Mouse (Mus musculus) intestine, embryonic 16.5 days (tissue): ENCODE data around the gene Jmjd6. TPM values are rescaled to one million over a fixed set of nuclear protein-coding genes. Genes with fewer than 3 reads are reported as not detected.
"Not testable (repeated sequence)": the region's sequence is repeated elsewhere in the genome, so short reads cannot be mapped to it uniquely, and the experiment has no call there.

Experiments
- ATAC-seq: fragments of 200-750 bp; cut with Nextera tagmentation; 2 replicates; pipeline ENCODE4 v1.8.0; 2017; ENCODE audit warnings: moderate TSS enrichment, moderate library complexity
- H3K27ac ChIP-seq: fragments of 300-500 bp; sonication (generic); 2 replicates; pipeline ENCODE4 v1.5.1; 2014; ENCODE audit warnings: mild to moderate bottlenecking, low read length
- H3K27me3 ChIP-seq: fragments of 300-500 bp; sonication (generic); replicated peaks from 2 replicates; pipeline ENCODE4 v1.6.1; 2014; ENCODE audit warnings: low read length, control low read depth, mixed read lengths; ENCODE audit not compliant: control insufficient read depth, insufficient read depth
- H3K36me3 ChIP-seq: fragments of 300-500 bp; sonication (generic); 2 replicates; pipeline ENCODE4 v1.6.1; 2014; ENCODE audit warnings: low read length, control low read depth; ENCODE audit not compliant: control insufficient read depth, insufficient read depth
- H3K4me1 ChIP-seq: fragments of 300-500 bp; sonication (generic); 2 replicates; pipeline ENCODE4 v1.6.1; 2014; ENCODE audit warnings: low read length, control low read depth, mixed read lengths; ENCODE audit not compliant: control insufficient read depth, insufficient read depth
- H3K4me2 ChIP-seq: fragments of 300-500 bp; sonication (generic); 2 replicates; pipeline ENCODE4 v1.6.1; 2014; ENCODE audit warnings: low read depth, low read length, control low read depth
- H3K4me3 ChIP-seq: fragments of 300-500 bp; sonication (generic); 2 replicates; pipeline ENCODE4 v1.5.1; 2014; ENCODE audit warnings: mild to moderate bottlenecking, low read length
- H3K9ac ChIP-seq: fragments of 300-500 bp; sonication (generic); 2 replicates; pipeline ENCODE4 v1.6.1; 2014; ENCODE audit warnings: low read depth, low read length
- H3K9me3 ChIP-seq: fragments of 300-500 bp; sonication (generic); 2 replicates; pipeline ENCODE4 v1.6.1; 2016; ENCODE audit warnings: low read length, control low read depth; ENCODE audit not compliant: control insufficient read depth
- WGBS: fragments of 180-500 bp; shearing (Covaris S2); extraction: QIAGEN DNeasy Blood & Tissue Kit; methylation state at CpG from one replicate; pipeline ENCODE4 v1.1.7; 2014; 5-methylcytosine and 5-hydroxymethylcytosine counted together
- polyA plus RNA-seq: library from polyadenylated mRNA; unstranded; fragments of >200 nt; fragmentation: Nextera tagmentation; extraction: Ambion mirVana; gene quantifications from 2 replicates; pipeline ENCODE4 v1.2.1, GENCODE M21; 2015

The Jmjd6 gene
- polyA plus RNA-seq, 1 experiment from 2014 or later = 86.7 TPM

DNA sequence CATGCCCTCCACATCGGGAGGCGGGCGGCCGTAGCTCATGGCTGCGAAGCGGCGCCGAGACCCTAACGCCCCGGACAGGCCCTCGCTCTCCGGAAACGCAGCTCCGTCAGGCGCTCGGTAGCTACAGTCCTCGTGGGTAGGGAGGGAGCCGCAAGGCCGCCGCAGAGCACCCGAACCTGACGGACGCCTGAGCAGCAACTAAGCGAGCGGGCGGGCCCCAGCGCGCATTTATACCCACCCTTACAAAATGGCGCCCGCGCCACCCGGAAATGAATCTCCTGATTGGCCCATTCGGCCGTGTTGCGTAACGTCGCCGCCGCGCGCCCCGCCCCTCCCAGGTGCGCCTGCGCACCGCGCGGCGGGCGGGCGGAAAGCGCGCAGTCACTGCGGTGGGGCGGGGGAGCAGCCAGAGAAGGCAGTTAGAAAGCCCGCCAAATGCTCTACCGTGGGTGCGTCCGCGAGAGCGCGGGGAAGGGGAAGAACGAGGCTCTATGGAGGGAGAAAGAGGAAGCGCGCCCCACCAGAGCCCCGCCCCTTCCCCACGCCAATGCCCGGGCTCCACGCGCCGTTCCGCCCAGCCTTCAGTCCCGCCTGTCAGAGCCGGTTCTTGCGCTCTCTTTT lies 9.8 kb upstream of the Jmjd6 start, which contains the start of gene Srsf2:
Srsf2 (minus strand) TSS at position 204 of the 621 bp plus-strand sequence.
- H3K27me3 ChIP-seq = no peaks in the 10 kb centered on the region
- H3K4me3 ChIP-seq = peak within 1 kb of the TSS; percentile 98
- peak within 1 kb of the TSS; percentile 77 for H3K4me2 ChIP-seq
- peak within 1 kb of the TSS; percentile 98 for H3K27ac ChIP-seq
- WGBS = under 1% methylated on average over 72 of the region's 74 CpGs
- peak within 1 kb of the TSS; percentile 99 for H3K9ac ChIP-seq
- H3K36me3 ChIP-seq = peaks cover 5% of the 10 kb centered on the region; the same call in 1 of the 2 replicates
- peaks cover 12% of the 10 kb centered on the region for H3K4me1 ChIP-seq
- ATAC-seq = peak; percentile 88
- no peaks in the 10 kb centered on the region for H3K9me3 ChIP-seq

DNA sequence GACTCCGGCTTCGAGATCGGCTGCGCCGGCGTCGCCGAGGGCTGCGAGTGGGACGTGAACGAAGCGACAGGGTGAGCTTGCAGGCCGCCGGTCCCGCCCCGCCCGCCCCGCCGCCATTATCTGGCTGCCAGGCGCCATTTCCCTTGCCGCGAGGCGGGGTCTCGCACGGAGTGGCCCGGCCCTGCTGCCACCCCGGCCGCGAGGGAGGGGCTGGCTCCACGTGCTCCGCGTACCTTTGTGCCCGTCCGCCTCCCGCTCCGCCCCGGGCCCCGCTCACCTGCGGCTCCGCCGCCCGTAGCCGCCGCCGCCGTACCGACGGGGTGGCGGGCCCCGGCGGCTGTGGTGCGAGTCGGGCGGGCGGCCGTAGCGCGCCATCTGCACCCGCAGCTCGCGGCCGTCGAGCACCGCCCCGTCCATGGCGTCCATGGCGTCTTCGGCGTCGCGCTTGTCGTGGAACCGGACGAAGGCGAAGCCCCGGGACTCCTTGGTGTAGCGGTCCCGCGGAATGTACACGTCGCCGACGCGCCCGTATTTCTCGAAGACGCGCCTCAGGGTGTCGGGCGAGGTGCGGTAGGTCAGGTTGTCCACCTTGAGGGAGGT lies 9.1 kb upstream of the Jmjd6 start, which contains the start of gene Mfsd11:
Mfsd11 (plus strand) TSS at position 150 of the 600 bp plus-strand sequence.
- Histone ChIP-seq H3K4me3 (peak within 1 kb of the TSS; percentile 98), H3K27me3 (no peaks in the 10 kb centered on the region), H3K36me3 (peaks cover 5% of the 10 kb centered on the region; the same call in 1 of the 2 replicates), H3K4me1 (peaks cover 12% of the 10 kb centered on the region), H3K9ac (peak within 1 kb of the TSS; percentile 99), H3K4me2 (peak within 1 kb of the TSS; percentile 77), H3K9me3 (no peaks in the 10 kb centered on the region), H3K27ac (peak within 1 kb of the TSS; percentile 98)
- WGBS = under 1% methylated on average over 82 of the region's 91 CpGs
- ATAC-seq = peak; percentile 57

DNA sequence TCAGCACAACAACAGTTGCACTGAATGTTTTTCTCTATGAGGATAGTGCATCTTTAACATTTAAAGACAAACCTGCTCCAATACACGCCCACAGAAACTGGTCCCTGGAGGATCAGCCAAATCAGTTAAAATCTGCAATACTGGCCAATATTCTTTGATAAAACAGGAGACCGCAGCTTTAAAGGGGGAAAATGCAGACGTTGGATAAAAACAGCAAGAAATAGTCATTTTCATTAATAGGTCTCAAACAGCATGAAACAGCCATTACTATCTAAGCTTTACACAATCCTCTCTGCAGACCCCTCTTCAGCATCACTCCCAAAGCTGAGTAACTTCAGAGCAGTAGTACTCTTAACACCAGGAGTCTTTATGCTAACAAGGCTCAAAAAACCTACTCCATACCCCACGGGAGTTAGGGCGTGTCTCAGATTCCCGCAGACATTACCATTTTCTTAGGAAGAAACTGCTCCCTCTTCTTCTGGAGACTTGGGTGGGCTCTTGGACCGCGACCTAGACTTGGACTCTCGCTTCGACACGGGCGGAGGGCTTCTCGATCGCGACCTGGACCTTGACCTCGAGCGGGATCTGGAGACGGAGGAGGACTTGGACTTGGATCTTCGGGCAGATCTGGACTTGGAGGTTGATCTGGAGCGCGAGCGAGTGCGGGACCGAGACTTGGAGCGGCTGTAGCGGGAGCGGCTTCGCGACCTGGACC lies 8.5 kb upstream of the Jmjd6 start:
- no peaks in the 10 kb centered on the region for H3K27me3 ChIP-seq
- peak overlapping the region; percentile 99 for H3K9ac ChIP-seq
- H3K9me3 ChIP-seq = no peaks in the 10 kb centered on the region
- peaks cover 12% of the 10 kb centered on the region for H3K4me1 ChIP-seq
- peak overlapping the region; percentile 98 for H3K4me3 ChIP-seq
- H3K27ac ChIP-seq = peak overlapping the region; percentile 98
- H3K4me2 ChIP-seq = peak overlapping the region; percentile 77
- peaks cover 5% of the 10 kb centered on the region; the same call in 1 of the 2 replicates for H3K36me3 ChIP-seq
- WGBS = under 1% methylated on average over 29 of the region's 29 CpGs
- peak; percentile 2 for ATAC-seq

DNA sequence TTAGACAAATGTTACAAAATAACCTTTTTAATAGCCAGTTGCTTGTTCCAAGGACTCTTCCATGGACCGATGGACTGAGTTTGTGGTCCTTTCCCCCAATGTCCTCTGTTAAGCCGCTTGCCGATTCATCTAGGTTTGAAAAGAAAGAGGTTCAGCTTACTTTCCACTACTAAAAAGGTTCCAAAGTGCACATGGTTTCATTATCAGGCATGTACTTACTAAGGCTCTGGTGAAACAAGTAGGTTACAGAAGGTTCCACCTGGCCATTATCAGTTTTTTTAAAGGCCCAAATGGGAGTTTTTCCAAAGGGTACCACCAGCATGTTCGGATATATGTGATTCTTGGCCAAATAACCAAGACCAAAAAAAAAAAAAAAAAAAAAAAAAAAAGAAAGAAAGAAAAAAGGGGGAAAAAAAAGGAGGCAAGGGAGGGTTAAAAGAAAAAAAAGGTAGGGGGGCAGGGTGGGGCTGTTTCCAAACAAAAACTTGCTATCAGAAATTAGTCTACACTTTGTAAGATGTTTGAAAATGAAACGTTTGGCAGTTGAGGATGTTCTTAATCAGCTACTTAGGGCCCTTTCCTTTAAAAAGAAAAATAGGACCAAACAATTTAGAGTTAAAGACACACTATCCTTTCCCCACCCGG lies 7.7 kb upstream of the Jmjd6 start:
- H3K36me3 ChIP-seq = peaks cover 5% of the 10 kb centered on the region; the same call in 1 of the 2 replicates
- no peaks in the 10 kb centered on the region for H3K27me3 ChIP-seq
- H3K27ac ChIP-seq = peak overlapping the region; percentile 18; the same call in 1 of the 2 replicates
- 24% methylated on average over 6 of the region's 6 CpGs for WGBS
- ATAC-seq = no peak
- H3K4me3 ChIP-seq = peak overlapping the region; percentile 98
- peak overlapping the region; percentile 77 for H3K4me2 ChIP-seq
- peak overlapping the region; percentile 99 for H3K9ac ChIP-seq
- H3K4me1 ChIP-seq = peaks cover 17% of the 10 kb centered on the region
- H3K9me3 ChIP-seq = no peaks in the 10 kb centered on the region

DNA sequence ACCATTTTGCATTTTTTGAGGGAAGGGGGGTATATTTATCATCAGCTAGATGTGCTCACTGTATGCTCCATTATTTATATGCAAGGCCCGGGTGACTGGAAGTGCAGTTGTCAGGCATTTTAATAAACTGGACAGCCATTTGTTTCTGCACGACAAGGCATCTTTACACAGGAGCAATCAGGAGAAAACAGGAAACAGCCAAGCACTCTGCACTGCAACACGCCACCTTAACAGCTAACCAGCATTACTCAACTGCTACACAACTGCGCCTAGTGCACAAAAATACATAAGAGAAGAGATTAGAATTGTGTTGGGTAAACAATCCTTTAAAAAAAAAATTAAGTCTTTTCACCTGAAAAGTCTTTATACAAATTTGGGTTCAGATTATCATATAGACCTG lies 6.8 kb upstream of the Jmjd6 start:
- 39% methylated on average over 4 of the region's 4 CpGs for WGBS
- Histone ChIP-seq H3K4me1 (peaks cover 17% of the 10 kb centered on the region), H3K9me3 (no peaks in the 10 kb centered on the region), H3K27me3 (no peaks in the 10 kb centered on the region), H3K4me3 (peak overlapping the region; percentile 36), H3K9ac (0 out of 2 replicates have a peak overlapping the region, but pooled peaks have one; percentile 43), H3K27ac (no peak overlapping the region; the same call in 1 of the 2 replicates), H3K4me2 (peak overlapping the region; percentile 54), H3K36me3 (peaks cover 5% of the 10 kb centered on the region; the same call in 1 of the 2 replicates)
- ATAC-seq = no peak

DNA sequence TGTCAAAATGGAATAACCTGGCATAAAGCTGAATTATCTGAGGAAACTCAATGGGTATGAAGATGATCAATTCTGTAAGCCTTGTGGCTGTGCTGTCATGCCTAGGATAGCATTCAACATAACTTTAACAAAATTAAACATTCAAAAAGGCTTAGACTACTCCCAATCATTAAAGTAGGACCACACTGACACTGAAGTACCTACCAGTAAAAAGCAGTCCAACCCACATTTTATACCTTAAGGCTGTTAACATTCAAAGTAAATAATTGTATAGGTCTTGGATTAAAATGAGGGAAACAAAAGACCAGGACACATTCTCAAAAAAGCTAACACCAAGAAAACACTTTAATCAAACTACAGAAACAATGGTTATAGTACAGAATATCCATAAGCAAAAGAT lies 6.3 kb upstream of the Jmjd6 start:
- Histone ChIP-seq H3K4me1 (peaks cover 13% of the 10 kb centered on the region), H3K27ac (no peak overlapping the region), H3K4me3 (no peak overlapping the region), H3K9me3 (no peaks in the 10 kb centered on the region), H3K27me3 (no peaks in the 10 kb centered on the region), H3K9ac (no peak overlapping the region), H3K4me2 (no peak overlapping the region), H3K36me3 (peaks cover 5% of the 10 kb centered on the region; the same call in 1 of the 2 replicates)
- no peak for ATAC-seq

DNA sequence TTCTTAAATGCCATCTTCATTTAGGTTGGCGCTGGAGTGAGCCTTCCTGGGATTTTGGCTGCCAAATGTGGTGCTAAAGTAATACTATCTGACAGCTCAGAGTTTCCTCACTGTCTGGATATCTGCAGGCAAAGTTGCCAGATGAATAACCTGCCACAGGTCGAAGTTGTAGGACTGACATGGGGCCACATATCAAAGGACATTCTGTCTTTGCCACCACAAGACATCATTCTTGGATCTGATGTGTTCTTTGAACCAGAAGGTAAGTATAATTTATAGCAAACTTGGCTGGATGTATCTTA lies 5.6 kb upstream of the Jmjd6 start:
- H3K4me1 ChIP-seq = peaks cover 14% of the 10 kb centered on the region; the same call in 1 of the 2 replicates
- WGBS = 79% methylated on average over 2 of the region's 2 CpGs
- not testable (repeated sequence) for H3K4me3 ChIP-seq, H3K9me3 ChIP-seq, H3K27ac ChIP-seq, ATAC-seq, H3K9ac ChIP-seq, H3K4me2 ChIP-seq, H3K36me3 ChIP-seq, H3K27me3 ChIP-seq

DNA sequence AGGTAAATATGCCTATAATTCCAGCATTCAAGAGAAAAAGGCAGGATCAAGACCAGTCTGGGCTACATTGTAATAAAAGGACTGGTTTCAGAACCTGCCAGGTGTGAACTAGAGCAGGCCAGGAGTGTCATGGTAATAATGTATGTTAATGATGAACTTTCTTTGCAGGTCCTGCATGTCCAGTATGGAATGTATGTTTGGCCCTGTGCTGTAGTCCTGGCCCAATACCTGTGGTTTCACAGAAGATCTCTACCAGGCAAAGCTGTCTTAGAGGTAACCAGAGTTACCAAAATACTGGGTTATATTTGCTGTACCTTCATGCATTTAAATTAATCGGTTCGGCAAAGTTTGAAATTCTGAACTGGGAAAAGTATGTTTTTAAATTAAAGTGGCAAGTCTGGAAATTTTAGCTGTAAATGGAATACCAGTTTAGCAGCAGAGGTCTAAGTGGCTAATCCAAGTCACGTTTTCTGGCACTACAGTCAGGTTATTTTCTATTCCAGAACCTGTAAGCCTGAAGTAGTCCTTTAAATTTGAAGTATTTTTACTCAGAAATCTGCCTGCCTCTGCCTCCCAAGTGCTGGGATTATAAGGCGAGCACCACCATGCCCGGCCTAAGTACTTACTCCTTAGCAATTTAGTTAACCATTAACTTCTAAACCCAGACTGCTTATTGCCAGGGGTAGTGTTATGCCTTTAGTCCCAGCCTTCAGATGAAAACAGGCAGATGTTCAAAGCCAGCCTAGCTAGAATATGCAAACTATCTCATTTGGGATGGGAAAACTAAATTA lies 5.0 kb upstream of the Jmjd6 start:
- H3K36me3 ChIP-seq = peaks cover 5% of the 10 kb centered on the region; the same call in 1 of the 2 replicates
- no peak overlapping the region for H3K9ac ChIP-seq
- H3K27me3 ChIP-seq = no peaks in the 10 kb centered on the region
- no peak overlapping the region for H3K27ac ChIP-seq
- H3K4me2 ChIP-seq = no peak overlapping the region
- no peaks in the 10 kb centered on the region for H3K9me3 ChIP-seq
- no peak overlapping the region for H3K4me3 ChIP-seq
- WGBS = 71% methylated on average over 5 of the region's 5 CpGs
- no peak for ATAC-seq
- H3K4me1 ChIP-seq = peaks cover 14% of the 10 kb centered on the region; the same call in 1 of the 2 replicates
